Mouse (Mus musculus): ENCODE data around the gene Med26. TPM values are rescaled to one million over a fixed set of nuclear protein-coding genes. Genes with fewer than 3 reads are reported as not detected.

The Med26 gene
- total and polyA plus RNA-seq, 3 experiments: 14.1 to 28.3 TPM; not detected in 1

GRCm38 (mm10) chr8:72565970-72566369 is 17.9 kb upstream of the Med26 start:
- H3K4me1 ChIP-seq (ENCODE audit: control insufficient read depth in 1 of 2, insufficient read depth in 2 of 2, low read length in 2 of 2): peaks cover 0 to 7% of the 10 kb centered on the region in 2 experiments; a peak in 3 of 4 replicates
- DNase-seq (ENCODE audit: low read depth, low spot score): no peak
- H3K9ac ChIP-seq (ENCODE audit: control insufficient read depth, low read depth, low read length, poor library complexity, severe bottlenecking): no peak overlapping the region
- no peak overlapping the region for H3K4me3 ChIP-seq (ENCODE audit: control insufficient read depth in 1 of 2, insufficient read depth in 1 of 2, low read depth in 2 of 2, low read length in 2 of 2)
- H3K36me3 ChIP-seq (ENCODE audit: control insufficient read depth in 1 of 2, insufficient read depth in 2 of 2, low read length in 2 of 2): no peaks in the 10 kb centered on the region; a peak in 3 of 4 replicates
- peaks cover 4% of the 10 kb centered on the region for H3K79me2 ChIP-seq (ENCODE audit: control insufficient read depth, insufficient read depth, low read length, poor library complexity)
- H3K27me3 ChIP-seq (ENCODE audit: control insufficient read depth in 1 of 2, insufficient read depth in 2 of 2, low read length in 2 of 2): no peaks in the 10 kb centered on the region
- no peak overlapping the region for H3K27ac ChIP-seq (ENCODE audit: control insufficient read depth, low read depth, low read length)
- H3K9me3 ChIP-seq (replicated peaks; ENCODE audit: insufficient read depth, low read length): no peaks in the 10 kb centered on the region
- no peak for TF ChIP-seq RAD21 (IDR thresholded peaks at IDR 0.05; ENCODE audit: low read depth, low read length)

- Histone ChIP-seq H3K4me3 (ENCODE audit: control insufficient read depth in 1 of 2, insufficient read depth in 1 of 2, low read depth in 2 of 2, low read length in 2 of 2) (no peak overlapping the region), H3K9me3 (replicated peaks; ENCODE audit: insufficient read depth, low read length) (no peaks in the 10 kb centered on the region), H3K4me1 (ENCODE audit: control insufficient read depth in 1 of 2, insufficient read depth in 2 of 2, low read length in 2 of 2) (no peaks in the 10 kb centered on the region), H3K79me2 (ENCODE audit: control insufficient read depth, insufficient read depth, low read length, poor library complexity) (no peaks in the 10 kb centered on the region), H3K36me3 (ENCODE audit: control insufficient read depth in 1 of 2, insufficient read depth in 2 of 2, low read length in 2 of 2) (no peaks in the 10 kb centered on the region; a peak in 1 of 4 replicates), H3K27me3 (ENCODE audit: control insufficient read depth in 1 of 2, insufficient read depth in 2 of 2, low read length in 2 of 2) (no peaks in the 10 kb centered on the region), H3K9ac (ENCODE audit: control insufficient read depth, low read depth, low read length, poor library complexity, severe bottlenecking) (no peak overlapping the region), H3K27ac (ENCODE audit: control insufficient read depth, low read depth, low read length) (no peak overlapping the region)
- no peak for DNase-seq (ENCODE audit: low read depth, low spot score)
- no peak for TF ChIP-seq CHD2 (IDR thresholded peaks at IDR 0.05; ENCODE audit: low read length)
- TF ChIP-seq ETS1 (IDR thresholded peaks at IDR 0.05; ENCODE audit: low read depth, low read length): no peak
- no peak for TF ChIP-seq ZMIZ1 (IDR thresholded peaks at IDR 0.05; ENCODE audit: low read depth, low read length)
- TF ChIP-seq CTCF (IDR thresholded peaks at IDR 0.05 in 2 of 3, conservative IDR thresholded peaks at IDR 0.05 in 1 of 3; ENCODE audit: control insufficient read depth in 1 of 3, insufficient read depth in 1 of 3, low read depth in 2 of 3, low read length in 3 of 3, poor library complexity in 1 of 3, severe bottlenecking in 1 of 3): no peak
- TF ChIP-seq SMC3 (IDR thresholded peaks at IDR 0.05; ENCODE audit: low read depth, low read length): no peak
- no peak for TF ChIP-seq MAFK (IDR thresholded peaks at IDR 0.05; ENCODE audit: borderline replicate concordance, low read depth, low read length)
- TF ChIP-seq UBTF (IDR thresholded peaks at IDR 0.05; ENCODE audit: borderline replicate concordance, insufficient read depth, low read depth, low read length): no peak
- TF ChIP-seq MEF2A (IDR thresholded peaks at IDR 0.05; ENCODE audit: extremely low read depth, insufficient replicate concordance, low read depth, low read length, poor library complexity, severe bottlenecking): no peak
- TF ChIP-seq USF1 (IDR thresholded peaks at IDR 0.05; ENCODE audit: low read depth, low read length): no peak
- no peak for TF ChIP-seq BHLHE40 (IDR thresholded peaks at IDR 0.05; ENCODE audit: borderline replicate concordance, low read depth, low read length)
- TF ChIP-seq EP300 (IDR thresholded peaks at IDR 0.05; ENCODE audit: low read depth in 1 of 2, low read length in 2 of 2): no peak
Observed at GRCm38 (mm10) chr8:72561111-72561689, 13.1 kb upstream of the Med26 start.

GRCm38 (mm10) chr8:72555770-72556169 is 7.7 kb upstream of the Med26 start:
- TF ChIP-seq GABPA (IDR thresholded peaks at IDR 0.05; ENCODE audit: low read depth, low read length): no peak
- no peak for TF ChIP-seq POLR2AphosphoS2 (IDR thresholded peaks at IDR 0.05; ENCODE audit: low read length)
- no peak for TF ChIP-seq UBTF (IDR thresholded peaks at IDR 0.05; ENCODE audit: borderline replicate concordance, insufficient read depth, low read depth, low read length)
- no peak for TF ChIP-seq ELF1 (IDR thresholded peaks at IDR 0.05; ENCODE audit: low read depth, low read length)
- TF ChIP-seq SMC3 (IDR thresholded peaks at IDR 0.05; ENCODE audit: low read depth, low read length): no peak
- no peak for TF ChIP-seq JUND (IDR thresholded peaks at IDR 0.05; ENCODE audit: low read depth, low read length)
- TF ChIP-seq MXI1 (IDR thresholded peaks at IDR 0.05; ENCODE audit: low read depth, low read length): no peak
- TF ChIP-seq USF1 (IDR thresholded peaks at IDR 0.05; ENCODE audit: low read depth, low read length): no peak
- TF ChIP-seq HCFC1 (IDR thresholded peaks at IDR 0.05; ENCODE audit: low read depth, low read length): no peak
- no peak for TF ChIP-seq ZMIZ1 (IDR thresholded peaks at IDR 0.05; ENCODE audit: low read depth, low read length)
- TF ChIP-seq BHLHE40 (IDR thresholded peaks at IDR 0.05; ENCODE audit: borderline replicate concordance, low read depth, low read length): no peak
- no peak for DNase-seq (ENCODE audit: low read depth, low spot score)
- no peaks in the 10 kb centered on the region for H3K9me3 ChIP-seq (replicated peaks; ENCODE audit: insufficient read depth, low read length)
- H3K79me2 ChIP-seq (ENCODE audit: control insufficient read depth, insufficient read depth, low read length, poor library complexity): no peaks in the 10 kb centered on the region
- H3K36me3 ChIP-seq (ENCODE audit: control insufficient read depth in 1 of 2, insufficient read depth in 2 of 2, low read length in 2 of 2): peaks cover 0 to 14% of the 10 kb centered on the region in 2 experiments; a peak in 2 of 4 replicates
- no peak overlapping the region for H3K27ac ChIP-seq (ENCODE audit: control insufficient read depth, low read depth, low read length)
- no peaks in the 10 kb centered on the region for H3K27me3 ChIP-seq (ENCODE audit: control insufficient read depth in 1 of 2, insufficient read depth in 2 of 2, low read length in 2 of 2)
- H3K9ac ChIP-seq (ENCODE audit: control insufficient read depth, low read depth, low read length, poor library complexity, severe bottlenecking): no peak overlapping the region
- H3K4me1 ChIP-seq (ENCODE audit: control insufficient read depth in 1 of 2, insufficient read depth in 2 of 2, low read length in 2 of 2): peaks cover 9 to 15% of the 10 kb centered on the region in 2 experiments
- no peak overlapping the region for H3K4me3 ChIP-seq (ENCODE audit: control insufficient read depth in 1 of 2, insufficient read depth in 1 of 2, low read depth in 2 of 2, low read length in 2 of 2)
